Mouse (Mus musculus): ENCODE measurements around the gene Dll1.

DNA sequence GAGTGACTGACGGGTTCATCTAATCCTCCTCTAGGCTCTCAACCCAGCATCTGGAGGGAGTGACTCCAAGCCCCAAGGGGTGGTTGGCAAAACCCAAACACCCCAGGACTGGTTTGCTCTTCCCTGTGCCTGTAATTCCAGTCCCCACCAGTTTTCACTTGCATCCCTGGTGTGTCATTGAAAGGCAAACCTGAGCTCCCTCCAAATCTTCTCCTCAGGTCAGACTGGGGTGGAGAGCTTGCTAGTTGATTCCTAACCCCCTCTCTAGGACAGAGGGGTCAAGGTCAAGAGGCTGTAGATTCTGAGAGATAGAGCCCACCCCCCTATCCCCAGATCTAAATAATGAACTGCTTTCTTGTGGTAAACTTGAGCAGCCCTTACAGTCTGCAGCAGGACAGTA, 38.8 kb downstream of the Dll1 start:
- TF ChIP-seq CTCF (IDR thresholded peaks at IDR 0.05; ENCODE audit: extremely low read depth, insufficient read depth, low read length) (no peak), POLR2A (IDR thresholded peaks at IDR 0.05; ENCODE audit: extremely low read depth, insufficient read depth, low read length) (no peak)
